Mouse (Mus musculus) liver, embryonic 13.5 days (tissue): ENCODE measurements around the gene Gm14226. TPM values are rescaled to one million over a fixed set of nuclear protein-coding genes. Genes with fewer than 3 reads are reported as not detected.
"Not testable (repeated sequence)": the region's sequence is repeated elsewhere in the genome, so short reads cannot be mapped to it uniquely, and the experiment has no call there.

ENCODE experiments used
- ATAC-seq: fragments of 200-750 bp; cut with Nextera tagmentation; 2 replicates; pipeline ENCODE4 v1.8.0; 2017; ENCODE audit warnings: low read depth, mild to moderate bottlenecking, moderate number of reproducible peaks, moderate library complexity
- DNase-seq: peaks from one replicate; pipeline ENCODE4 v3.0.0; 2022
- H3K27ac ChIP-seq: fragments of 300-500 bp; sonication (generic); 2 replicates; pipeline ENCODE4 v1.5.1; 2015; ENCODE audit warnings: moderate library complexity, mild to moderate bottlenecking, inconsistent platforms
- H3K27me3 ChIP-seq: fragments of 300-500 bp; sonication (generic); 2 replicates; pipeline ENCODE4 v1.6.1; 2015; ENCODE audit warnings: mild to moderate bottlenecking, inconsistent platforms
- H3K36me3 ChIP-seq: fragments of 300-500 bp; sonication (generic); 2 replicates; pipeline ENCODE4 v1.6.1; 2015; ENCODE audit warnings: mild to moderate bottlenecking, inconsistent platforms
- H3K4me1 ChIP-seq: fragments of 300-500 bp; sonication (generic); replicated peaks from 2 replicates; pipeline ENCODE4 v1.6.1; 2015; ENCODE audit warnings: inconsistent platforms
- H3K4me2 ChIP-seq: fragments of 300-500 bp; sonication (generic); 2 replicates; pipeline ENCODE4 v1.6.1; 2015; ENCODE audit warnings: inconsistent platforms, mild to moderate bottlenecking, moderate library complexity
- H3K4me3 ChIP-seq: fragments of 300-500 bp; sonication (generic); replicated peaks from 2 replicates; pipeline ENCODE4 v1.5.1; 2015; ENCODE audit warnings: mild to moderate bottlenecking, inconsistent platforms
- H3K9ac ChIP-seq: fragments of 300-500 bp; sonication (generic); 2 replicates; pipeline ENCODE4 v1.6.1; 2015; ENCODE audit warnings: mild to moderate bottlenecking, inconsistent platforms
- H3K9me3 ChIP-seq: fragments of 300-500 bp; sonication (generic); replicated peaks from 2 replicates; pipeline ENCODE4 v1.6.1; 2016; ENCODE audit warnings: inconsistent platforms
- WGBS: fragments of 180-500 bp; shearing (Covaris S2); methylation state at CpG from one replicate; pipeline ENCODE4 v1.1.7; 2015; ENCODE audit not compliant: insufficient replicate concordance; 5-methylcytosine and 5-hydroxymethylcytosine counted together
- polyA plus RNA-seq: library from polyadenylated mRNA; unstranded; fragments of >200 nt; fragmentation: Nextera tagmentation; extraction: Ambion mirVana; gene quantifications from 2 replicates; pipeline ENCODE4 v1.2.1, GENCODE M21; 2015

The Gm14226 gene
- polyA plus RNA-seq, 1 experiment from 2014 or later, result 0.41 TPM

- Histone ChIP-seq H3K9ac (peak overlapping the region; percentile 86), H3K4me3 (peak overlapping the region; percentile 67), H3K4me1 (peaks cover 26% of the 10 kb centered on the region), H3K27me3 (0 out of 2 replicates have a peak, but pooled peaks cover 2% of the 10 kb centered on the region), H3K9me3 (no peaks in the 10 kb centered on the region), H3K27ac (peak overlapping the region; percentile 82), H3K4me2 (peak overlapping the region; percentile 91), H3K36me3 (no peaks in the 10 kb centered on the region)
- 33% methylated on average over 5 of the region's 5 CpGs for WGBS
- ATAC-seq (peak; percentile 16), DNase-seq (no peak)
Observed at GRCm38 (mm10) chr2:155050108-155050503, 32.0 kb downstream of the Gm14226 start.

DNA sequence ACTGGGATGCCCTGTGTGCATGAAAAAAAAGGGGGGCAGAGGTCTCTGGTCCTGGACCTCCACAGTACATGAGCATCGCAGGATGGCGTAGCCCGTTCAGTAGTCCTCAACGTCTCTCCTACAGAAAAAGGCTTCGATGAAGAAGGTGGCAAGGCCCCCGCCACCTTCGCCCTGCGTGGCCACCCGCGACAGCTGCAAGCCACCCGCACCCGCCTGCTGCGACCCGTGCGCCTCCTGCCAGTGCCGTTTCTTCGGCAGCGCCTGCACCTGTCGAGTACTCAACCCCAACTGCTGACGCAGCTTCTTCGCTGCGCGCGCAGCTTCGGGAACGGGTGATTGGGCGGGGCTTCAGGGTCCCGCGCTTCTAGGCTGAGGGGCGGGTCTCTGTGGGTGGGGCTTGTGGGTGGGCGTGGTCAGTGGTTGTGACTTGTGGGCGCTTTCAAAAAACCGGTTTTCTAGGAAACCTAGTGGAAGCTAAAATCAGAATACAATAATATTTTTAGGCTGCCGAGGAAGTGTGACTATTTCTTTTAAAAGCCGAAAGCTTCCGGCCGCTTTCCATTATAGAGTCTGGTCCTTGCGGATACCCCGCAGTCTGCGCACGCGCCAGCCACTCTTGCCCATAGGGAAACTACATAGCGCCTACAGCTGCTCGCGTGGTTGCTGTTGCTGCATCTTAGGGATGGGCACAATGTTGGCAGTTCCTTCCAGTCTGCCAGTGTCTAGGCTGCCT lies 32.6 kb downstream of the Gm14226 start:
- H3K4me2 ChIP-seq, result peak overlapping the region; percentile 91
- peak overlapping the region; percentile 82 for H3K27ac ChIP-seq
- DNase-seq (peak; percentile 88), ATAC-seq (peak; percentile 92)
- H3K27me3 ChIP-seq, result 0 out of 2 replicates have a peak, but pooled peaks cover 2% of the 10 kb centered on the region
- WGBS, result 2% methylated on average over 45 of the region's 45 CpGs
- H3K4me1 ChIP-seq, result peaks cover 27% of the 10 kb centered on the region
- no peaks in the 10 kb centered on the region for H3K9me3 ChIP-seq
- peak overlapping the region; percentile 67 for H3K4me3 ChIP-seq
- H3K9ac ChIP-seq, result peak overlapping the region; percentile 86
- no peaks in the 10 kb centered on the region for H3K36me3 ChIP-seq

- 22% methylated on average over 9 of the region's 9 CpGs for WGBS
- Histone ChIP-seq H3K4me1 (peaks cover 31% of the 10 kb centered on the region), H3K4me2 (peak overlapping the region; percentile 91), H3K36me3 (no peaks in the 10 kb centered on the region), H3K27me3 (0 out of 2 replicates have a peak, but pooled peaks cover 2% of the 10 kb centered on the region), H3K9me3 (no peaks in the 10 kb centered on the region), H3K27ac (peak overlapping the region; percentile 70; the same call in 1 of the 2 replicates), H3K4me3 (peak overlapping the region; percentile 67), H3K9ac (peak overlapping the region; percentile 76)
- no peak for DNase-seq
- ATAC-seq, result no peak
Observed at GRCm38 (mm10) chr2:155051622-155052351, 33.7 kb downstream of the Gm14226 start.

DNA sequence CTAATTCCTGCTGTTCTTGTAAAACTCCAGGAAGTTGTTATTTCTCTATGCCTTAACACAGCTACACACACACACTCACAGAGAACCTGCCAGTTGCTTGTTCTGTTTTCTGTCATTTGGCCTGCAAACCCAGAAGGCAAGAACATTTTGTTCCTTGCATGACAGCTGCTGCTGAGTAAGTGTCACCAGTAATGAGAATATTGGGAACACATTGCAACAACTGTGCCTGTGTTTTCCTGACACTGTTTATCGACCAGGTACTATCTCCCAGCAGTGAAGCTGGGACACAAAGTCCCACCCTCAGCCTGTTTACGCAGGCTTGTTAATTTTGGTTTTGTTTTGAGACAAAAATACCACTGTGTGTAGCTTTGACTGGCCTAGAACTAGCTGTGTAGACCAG lies 34.6 kb downstream of the Gm14226 start:
- Histone ChIP-seq H3K4me2 (no peak overlapping the region), H3K27ac (peak overlapping the region; percentile 40; the same call in 1 of the 2 replicates), H3K4me3 (no peak overlapping the region), H3K9ac (no peak overlapping the region; the same call in 1 of the 2 replicates), H3K4me1 (peaks cover 31% of the 10 kb centered on the region), H3K9me3 (no peaks in the 10 kb centered on the region), H3K36me3 (no peaks in the 10 kb centered on the region), H3K27me3 (no peaks in the 10 kb centered on the region)
- ATAC-seq (no peak), DNase-seq (no peak)
- 65% methylated on average over 2 of the region's 2 CpGs for WGBS

DNA sequence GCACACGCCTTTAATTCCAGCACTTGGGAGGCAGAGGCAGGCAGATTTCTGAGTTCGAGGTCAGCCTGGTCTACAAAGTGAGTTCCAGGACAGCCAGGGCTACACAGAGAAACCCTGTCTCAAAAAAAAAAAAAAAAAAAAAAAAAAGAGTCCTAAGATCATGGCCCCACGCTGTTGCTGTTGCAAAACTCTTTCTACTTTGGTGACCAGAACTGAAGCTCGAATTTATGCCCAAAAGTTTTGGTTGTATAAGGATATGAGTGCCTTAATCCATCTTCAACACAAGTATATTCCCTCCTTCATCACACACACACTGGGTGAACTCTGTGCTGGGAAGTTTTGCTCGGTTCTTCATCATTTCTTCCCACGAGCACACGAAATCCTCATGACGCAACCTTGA lies 35.4 kb downstream of the Gm14226 start:
- H3K36me3 ChIP-seq, H3K4me2 ChIP-seq, H3K9me3 ChIP-seq, DNase-seq, H3K4me3 ChIP-seq, H3K9ac ChIP-seq, ATAC-seq, H3K27ac ChIP-seq, H3K27me3 ChIP-seq: not testable (repeated sequence)
- peaks cover 31% of the 10 kb centered on the region for H3K4me1 ChIP-seq
- 68% methylated on average over 8 of the region's 8 CpGs for WGBS

DNA sequence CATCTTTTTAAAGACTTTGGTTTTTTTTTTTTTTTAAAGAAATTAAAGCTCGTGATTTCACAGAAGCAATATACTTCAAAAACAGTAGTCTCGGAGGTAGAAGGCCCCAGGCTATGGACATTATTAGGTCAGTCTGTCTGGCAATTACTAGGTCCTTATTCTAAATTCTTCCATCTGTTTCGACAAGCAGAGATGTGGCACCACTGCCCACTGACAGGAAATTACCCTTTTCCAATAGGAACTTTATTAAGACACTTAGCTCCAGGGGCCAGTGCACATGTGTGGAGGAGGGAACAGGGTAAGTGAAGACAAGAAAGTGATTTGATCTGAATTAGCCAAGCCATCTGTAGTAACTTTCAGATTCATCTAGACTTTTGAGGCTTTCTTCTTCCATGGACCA lies 36.6 kb downstream of the Gm14226 start:
- Histone ChIP-seq H3K27ac (no peak overlapping the region), H3K4me2 (no peak overlapping the region), H3K4me3 (no peak overlapping the region), H3K27me3 (no peaks in the 10 kb centered on the region), H3K36me3 (peaks cover 8% of the 10 kb centered on the region), H3K9me3 (no peaks in the 10 kb centered on the region), H3K9ac (no peak overlapping the region), H3K4me1 (peaks cover 31% of the 10 kb centered on the region)
- ATAC-seq, result no peak
- WGBS, result 75% methylated on average over 3 of the region's 3 CpGs
- no peak for DNase-seq

DNA sequence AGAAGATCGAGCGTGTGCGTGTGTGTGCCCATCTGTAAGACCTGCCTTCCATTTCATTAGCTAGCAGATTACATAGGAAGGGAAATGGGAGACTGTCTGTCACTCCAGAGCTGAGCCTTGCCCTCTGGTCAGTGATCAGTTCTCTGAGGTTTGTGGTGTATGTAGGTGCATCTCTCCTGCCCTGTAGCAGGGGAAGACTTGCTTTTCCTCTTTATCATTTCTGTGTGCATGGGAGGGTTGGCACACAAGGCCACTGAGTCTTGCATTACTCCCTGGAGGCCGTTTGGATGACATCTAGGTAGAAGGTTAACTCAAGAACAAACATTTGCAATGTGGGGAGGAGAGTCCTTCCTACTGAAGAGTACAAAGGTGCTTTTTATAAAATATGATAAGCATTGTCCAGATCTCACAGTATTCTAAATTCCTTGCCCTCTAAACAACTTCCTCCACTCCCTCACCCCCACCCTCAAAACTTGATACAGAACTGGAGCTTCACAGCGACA lies 38.1 kb downstream of the Gm14226 start:
- Histone ChIP-seq H3K9ac (no peak overlapping the region), H3K36me3 (peaks cover 15% of the 10 kb centered on the region), H3K9me3 (no peaks in the 10 kb centered on the region), H3K4me3 (no peak overlapping the region), H3K27ac (no peak overlapping the region), H3K27me3 (no peaks in the 10 kb centered on the region), H3K4me1 (peaks cover 23% of the 10 kb centered on the region), H3K4me2 (no peak overlapping the region)
- DNase-seq (no peak), ATAC-seq (no peak)
- 55% methylated on average over 5 of the region's 5 CpGs for WGBS

GRCm38 (mm10) chr2:155057361-155057760 lies 39.3 kb downstream of the Gm14226 start:
- Histone ChIP-seq H3K27ac (no peak overlapping the region), H3K36me3 (peaks cover 28% of the 10 kb centered on the region), H3K4me3 (no peak overlapping the region), H3K27me3 (no peaks in the 10 kb centered on the region), H3K9ac (no peak overlapping the region), H3K4me2 (no peak overlapping the region), H3K4me1 (peaks cover 11% of the 10 kb centered on the region), H3K9me3 (no peaks in the 10 kb centered on the region)
- no peak for DNase-seq
- ATAC-seq, result no peak
- WGBS, result 44% methylated on average over 1 of the region's 1 CpGs

- WGBS, result 80% methylated on average over 9 of the region's 9 CpGs
- H3K9ac ChIP-seq, result no peak overlapping the region
- peaks cover 53% of the 10 kb centered on the region for H3K4me1 ChIP-seq
- peaks cover 34% of the 10 kb centered on the region for H3K36me3 ChIP-seq
- ATAC-seq (no peak), DNase-seq (no peak)
- H3K27me3 ChIP-seq, result no peaks in the 10 kb centered on the region
- no peak overlapping the region for H3K4me3 ChIP-seq
- H3K4me2 ChIP-seq, result no peak overlapping the region
- H3K9me3 ChIP-seq, result no peaks in the 10 kb centered on the region
- H3K27ac ChIP-seq, result no peak overlapping the region
Observed at GRCm38 (mm10) chr2:155071027-155071426, 53.0 kb downstream of the Gm14226 start.

- H3K36me3 ChIP-seq, result peaks cover 19% of the 10 kb centered on the region
- peaks cover 53% of the 10 kb centered on the region for H3K4me1 ChIP-seq
- H3K4me3 ChIP-seq, result peak overlapping the region; percentile 81
- H3K4me2 ChIP-seq, result peak overlapping the region; percentile 90
- DNase-seq (no peak), ATAC-seq (no peak)
- WGBS, result 65% methylated on average over 8 of the region's 8 CpGs
- H3K27me3 ChIP-seq, result no peaks in the 10 kb centered on the region
- H3K27ac ChIP-seq, result no peak overlapping the region
- no peaks in the 10 kb centered on the region for H3K9me3 ChIP-seq
- H3K9ac ChIP-seq, result peak overlapping the region; percentile 93
Observed at GRCm38 (mm10) chr2:155072353-155073145, 54.5 kb downstream of the Gm14226 start.

DNA sequence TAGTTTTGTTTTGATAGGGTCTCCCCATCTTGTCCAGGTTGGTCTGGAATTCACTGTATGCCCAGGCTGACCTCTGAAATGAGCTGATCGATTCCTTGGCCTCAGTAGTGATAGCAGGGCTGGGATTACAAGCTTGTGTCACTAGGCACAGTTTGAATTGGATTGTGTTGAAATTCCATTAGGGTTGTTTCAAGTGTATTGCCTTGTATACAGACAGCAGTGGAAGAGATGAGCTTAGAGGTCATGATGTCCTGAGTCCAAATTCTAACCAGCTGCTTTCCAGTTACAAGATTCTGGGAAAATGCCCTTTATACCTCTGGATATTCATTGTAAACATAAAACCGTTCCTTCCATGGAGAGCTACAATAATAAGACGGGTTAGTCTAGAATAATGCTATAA lies 55.3 kb downstream of the Gm14226 start:
- DNase-seq (no peak), ATAC-seq (no peak)
- H3K27ac ChIP-seq, result peak overlapping the region; percentile 87
- peak overlapping the region; percentile 81 for H3K4me3 ChIP-seq
- H3K4me2 ChIP-seq, result peak overlapping the region; percentile 90
- peaks cover 53% of the 10 kb centered on the region for H3K4me1 ChIP-seq
- no peaks in the 10 kb centered on the region for H3K27me3 ChIP-seq
- H3K9me3 ChIP-seq, result no peaks in the 10 kb centered on the region
- 15% methylated on average over 3 of the region's 3 CpGs for WGBS
- H3K9ac ChIP-seq, result peak overlapping the region; percentile 93
- peaks cover 11% of the 10 kb centered on the region for H3K36me3 ChIP-seq
